Mouse (Mus musculus): Measurements from ENCODE around the gene Pde10a. TPM values are rescaled to one million over a fixed set of nuclear protein-coding genes. Genes with fewer than 3 reads are reported as not detected.

Pde10a gene
- polyA plus RNA-seq, 1 experiment from 2014 or later: 1.7 TPM

GRCm38 (mm10) chr17:8928560-8928959 lies 403.4 kb downstream of the Pde10a start:
- Histone ChIP-seq H3K4me3 (no peak overlapping the region), H3K27me3 (replicated peaks) (peaks cover 16% of the 10 kb centered on the region), H3K27ac (no peak overlapping the region), H3K4me2 (no peak overlapping the region), H3K9me3 (replicated peaks) (no peaks in the 10 kb centered on the region), H3K9ac (no peak overlapping the region), H3K36me3 (no peaks in the 10 kb centered on the region), H3K4me1 (no peaks in the 10 kb centered on the region)
- ATAC-seq: no peak
- 53% methylated on average over 2 of the region's 2 CpGs for WGBS (ENCODE audit: insufficient replicate concordance)

- no peak overlapping the region for H3K4me3 ChIP-seq
- WGBS (ENCODE audit: insufficient replicate concordance): 46% methylated on average over 8 of the region's 8 CpGs
- H3K9me3 ChIP-seq (replicated peaks): no peaks in the 10 kb centered on the region
- ATAC-seq: no peak
- no peak overlapping the region for H3K4me2 ChIP-seq
- no peak overlapping the region for H3K9ac ChIP-seq
- peaks cover 23% of the 10 kb centered on the region for H3K27me3 ChIP-seq (replicated peaks)
- no peaks in the 10 kb centered on the region for H3K4me1 ChIP-seq
- no peaks in the 10 kb centered on the region for H3K36me3 ChIP-seq
- H3K27ac ChIP-seq: no peak overlapping the region
Measured at GRCm38 (mm10) chr17:8929636-8930035, 404.5 kb downstream of the Pde10a start.

- 55% methylated on average over 12 of the region's 12 CpGs for WGBS (ENCODE audit: insufficient replicate concordance)
- no peak for ATAC-seq
- H3K4me3 ChIP-seq: no peak overlapping the region
Measured at GRCm38 (mm10) chr17:8935604-8936003, 410.4 kb downstream of the Pde10a start.

GRCm38 (mm10) chr17:8936603-8937002 lies 411.4 kb downstream of the Pde10a start:
- WGBS (ENCODE audit: insufficient replicate concordance): 3% methylated on average over 4 of the region's 4 CpGs
- Histone ChIP-seq H3K9me3 (replicated peaks) (no peaks in the 10 kb centered on the region), H3K36me3 (no peaks in the 10 kb centered on the region), H3K27me3 (replicated peaks) (peaks cover 22% of the 10 kb centered on the region), H3K4me2 (no peak overlapping the region), H3K9ac (no peak overlapping the region), H3K4me1 (no peaks in the 10 kb centered on the region), H3K4me3 (no peak overlapping the region), H3K27ac (no peak overlapping the region)
- no peak for ATAC-seq

More at GRCm38 (mm10) chr17:8935604-8936003, 410.4 kb downstream of the Pde10a start:
- Histone ChIP-seq H3K4me1 (no peaks in the 10 kb centered on the region), H3K4me2 (no peak overlapping the region), H3K27ac (no peak overlapping the region), H3K27me3 (replicated peaks) (peaks cover 19% of the 10 kb centered on the region), H3K9ac (no peak overlapping the region), H3K9me3 (replicated peaks) (no peaks in the 10 kb centered on the region), H3K36me3 (no peaks in the 10 kb centered on the region)

- Histone ChIP-seq H3K4me1 (no peaks in the 10 kb centered on the region), H3K4me2 (no peak overlapping the region), H3K27ac (no peak overlapping the region), H3K4me3 (no peak overlapping the region), H3K9ac (no peak overlapping the region), H3K36me3 (no peaks in the 10 kb centered on the region), H3K9me3 (replicated peaks) (no peaks in the 10 kb centered on the region), H3K27me3 (replicated peaks) (no peaks in the 10 kb centered on the region)
- no peak for ATAC-seq
- 66% methylated on average over 5 of the region's 5 CpGs for WGBS (ENCODE audit: insufficient replicate concordance)
Measured at GRCm38 (mm10) chr17:8951588-8951987, 426.4 kb downstream of the Pde10a start.

GRCm38 (mm10) chr17:8952951-8953350 lies 427.8 kb downstream of the Pde10a start:
- Histone ChIP-seq H3K36me3 (no peaks in the 10 kb centered on the region), H3K9ac (no peak overlapping the region), H3K4me1 (no peaks in the 10 kb centered on the region), H3K4me2 (no peak overlapping the region), H3K27me3 (replicated peaks) (no peaks in the 10 kb centered on the region), H3K9me3 (replicated peaks) (no peaks in the 10 kb centered on the region), H3K4me3 (no peak overlapping the region), H3K27ac (no peak overlapping the region)
- ATAC-seq: no peak
- WGBS (ENCODE audit: insufficient replicate concordance): 77% methylated on average over 8 of the region's 8 CpGs

GRCm38 (mm10) chr17:8958125-8958524 lies 433.0 kb downstream of the Pde10a start:
- 71% methylated on average over 6 of the region's 6 CpGs for WGBS (ENCODE audit: insufficient replicate concordance)
- H3K4me3 ChIP-seq: no peak overlapping the region
- H3K36me3 ChIP-seq: no peaks in the 10 kb centered on the region
- H3K9ac ChIP-seq: no peak overlapping the region
- no peak for ATAC-seq
- H3K4me1 ChIP-seq: no peaks in the 10 kb centered on the region
- no peaks in the 10 kb centered on the region for H3K27me3 ChIP-seq (replicated peaks)
- H3K4me2 ChIP-seq: no peak overlapping the region
- H3K27ac ChIP-seq: no peak overlapping the region
- H3K9me3 ChIP-seq (replicated peaks): no peaks in the 10 kb centered on the region

GRCm38 (mm10) chr17:8960386-8960785 lies 435.2 kb downstream of the Pde10a start:
- H3K27me3 ChIP-seq (replicated peaks): no peaks in the 10 kb centered on the region
- no peaks in the 10 kb centered on the region for H3K4me1 ChIP-seq
- 72% methylated on average over 4 of the region's 4 CpGs for WGBS (ENCODE audit: insufficient replicate concordance)
- no peak overlapping the region for H3K4me3 ChIP-seq
- no peak overlapping the region for H3K27ac ChIP-seq
- H3K9me3 ChIP-seq (replicated peaks): no peaks in the 10 kb centered on the region
- no peaks in the 10 kb centered on the region for H3K36me3 ChIP-seq
- no peak overlapping the region for H3K9ac ChIP-seq
- ATAC-seq: no peak
- no peak overlapping the region for H3K4me2 ChIP-seq

GRCm38 (mm10) chr17:8961097-8961496 lies 435.9 kb downstream of the Pde10a start:
- H3K27ac ChIP-seq: no peak overlapping the region
- no peaks in the 10 kb centered on the region for H3K27me3 ChIP-seq (replicated peaks)
- no peak for ATAC-seq
- H3K4me2 ChIP-seq: no peak overlapping the region
- 61% methylated on average over 5 of the region's 5 CpGs for WGBS (ENCODE audit: insufficient replicate concordance)
- H3K9ac ChIP-seq: no peak overlapping the region
- no peaks in the 10 kb centered on the region for H3K4me1 ChIP-seq
- no peak overlapping the region for H3K4me3 ChIP-seq
- no peaks in the 10 kb centered on the region for H3K36me3 ChIP-seq
- no peaks in the 10 kb centered on the region for H3K9me3 ChIP-seq (replicated peaks)

GRCm38 (mm10) chr17:8961644-8962043 lies 436.5 kb downstream of the Pde10a start:
- Histone ChIP-seq H3K36me3 (no peaks in the 10 kb centered on the region), H3K4me1 (no peaks in the 10 kb centered on the region), H3K9ac (no peak overlapping the region), H3K27ac (no peak overlapping the region), H3K27me3 (replicated peaks) (no peaks in the 10 kb centered on the region), H3K9me3 (replicated peaks) (no peaks in the 10 kb centered on the region), H3K4me3 (no peak overlapping the region), H3K4me2 (no peak overlapping the region)
- WGBS (ENCODE audit: insufficient replicate concordance): 73% methylated on average over 14 of the region's 14 CpGs
- no peak for ATAC-seq

GRCm38 (mm10) chr17:8965177-8965576 lies 440.0 kb downstream of the Pde10a start:
- Histone ChIP-seq H3K27ac (no peak overlapping the region), H3K9me3 (replicated peaks) (no peaks in the 10 kb centered on the region), H3K4me3 (no peak overlapping the region), H3K27me3 (replicated peaks) (no peaks in the 10 kb centered on the region), H3K9ac (no peak overlapping the region), H3K4me2 (no peak overlapping the region), H3K4me1 (no peaks in the 10 kb centered on the region), H3K36me3 (no peaks in the 10 kb centered on the region)
- ATAC-seq: no peak
- 69% methylated on average over 6 of the region's 6 CpGs for WGBS (ENCODE audit: insufficient replicate concordance)

- 50% methylated on average over 12 of the region's 12 CpGs for WGBS (ENCODE audit: insufficient replicate concordance)
- H3K9me3 ChIP-seq (replicated peaks): no peaks in the 10 kb centered on the region
- no peak overlapping the region for H3K9ac ChIP-seq
- H3K27me3 ChIP-seq (replicated peaks): peaks cover 3% of the 10 kb centered on the region; the same call in 1 of the 2 replicates
- H3K4me1 ChIP-seq: no peaks in the 10 kb centered on the region
- ATAC-seq: no peak
- H3K36me3 ChIP-seq: no peaks in the 10 kb centered on the region
- H3K4me2 ChIP-seq: no peak overlapping the region
- no peak overlapping the region for H3K4me3 ChIP-seq
- no peak overlapping the region for H3K27ac ChIP-seq
Measured at GRCm38 (mm10) chr17:8972152-8972854, 447.1 kb downstream of the Pde10a start.

GRCm38 (mm10) chr17:8973331-8973730 lies 448.2 kb downstream of the Pde10a start:
- ATAC-seq: no peak
- 54% methylated on average over 5 of the region's 5 CpGs for WGBS (ENCODE audit: insufficient replicate concordance)
- H3K27me3 ChIP-seq (replicated peaks): peaks cover 3% of the 10 kb centered on the region; the same call in 1 of the 2 replicates
- H3K27ac ChIP-seq: no peak overlapping the region
- no peak overlapping the region for H3K9ac ChIP-seq
- no peak overlapping the region for H3K4me2 ChIP-seq
- H3K36me3 ChIP-seq: no peaks in the 10 kb centered on the region
- no peaks in the 10 kb centered on the region for H3K9me3 ChIP-seq (replicated peaks)
- H3K4me1 ChIP-seq: no peaks in the 10 kb centered on the region
- no peak overlapping the region for H3K4me3 ChIP-seq
